In the genomic region with DNA sequence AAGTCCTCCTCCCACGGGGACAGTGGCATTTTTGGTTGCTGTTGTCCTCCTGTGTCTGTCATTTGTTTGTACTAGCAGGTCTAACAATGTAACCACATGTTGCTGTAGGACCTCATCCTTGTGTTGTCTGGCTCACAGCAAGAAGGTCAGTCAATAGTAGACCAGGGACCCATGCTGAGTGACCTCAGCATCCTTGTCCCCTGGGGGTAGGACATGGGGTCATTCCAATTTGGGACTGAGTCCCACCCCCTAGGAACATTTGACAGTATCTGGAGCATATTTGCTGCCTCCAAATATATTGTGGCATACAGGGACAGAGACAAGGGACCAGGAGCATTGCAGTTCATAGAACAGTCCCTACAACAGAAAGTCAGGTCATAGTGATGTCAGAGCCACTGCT, we compare ENCODE assay signal across 16 mouse cellular contexts. TPM values are rescaled to one million over a fixed set of nuclear protein-coding genes. Genes with fewer than 3 reads are reported as not detected.
A peak's percentile ranks its signal among the peaks of the same experiment; 100 is the strongest.
DNase-seq lines count a peak whose midpoint lies in the region.
"Had no signal": no experiment of that assay in that cellular context is flagged by ENCODE, and none has a peak within 500 bp of the region (broad histone marks: within the 10 kb centered on the region; RNA-seq: fewer than 3 reads in every experiment).

No protein-coding gene starts in this region.

- peak; percentile 15 for DNase-seq in gastrocnemius, adult 18-20 months (ENCODE audit: low spot score)
- DNase-seq in gastrocnemius, postnatal 14 days: no peak
- DNase-seq in gastrocnemius, postnatal 25 days: peak; percentile 51
- no peak for DNase-seq in gastrocnemius, postnatal 10 days
- peak; percentile 18 to 22 for DNase-seq in heart, adult 9 months (ENCODE audit: low spot score in 2 of 2)
- no peak for DNase-seq in heart, postnatal 14 days
- peak; percentile 18 for DNase-seq in skeletal muscle tissue, adult 2 months (ENCODE audit: low read depth, low spot score)
- DNase-seq: adrenal gland, adult 8-10 months; adrenal gland, postnatal 14 days; adrenal gland, postnatal 36 days; B cell, adult 2 months; cerebellum, adult 11-12 months; cerebellum, adult 2 months; cerebellum, adult 9-10 months; cerebellum, postnatal 10 days; cerebellum, postnatal 25 days had no signal

- intact Hi-C loops in gastrocnemius, postnatal 14 days (cut with DNase I; ENCODE audit: low total_unique reads): no loop called here
- intact Hi-C loops in heart, postnatal 14 days (cut with DNase I): no loop called here

RNA-seq across cellular contexts. Expression of gene Myh11, which starts 41.3 kb away (rescaled TPM):
- 10 to 100 TPM; 19.7 to 24.3 TPM for total RNA-seq in gastrocnemius, adult 18-20 months (2021)
- total RNA-seq in gastrocnemius, postnatal 14 days (2021): 10 to 100 TPM; 20.8 to 21.5 TPM
- total RNA-seq in gastrocnemius, postnatal 25 days (2021): 10 to 100 TPM; 15.0 to 31.6 TPM
- 10 to 100 TPM; 20.3 to 24.0 TPM for total RNA-seq in gastrocnemius, postnatal 10 days (2021)
- total RNA-seq in heart, postnatal 14 days (2021): 10 to 100 TPM; 19.6 to 28.4 TPM

Comparison
In these comparisons a context has a peak if more than half of its experiments do, and no peak if none do; other contexts are left out.
1. DNase-seq: peak in gastrocnemius, adult 18-20 months (single experiment), gastrocnemius, postnatal 25 days (single experiment), heart, adult 9 months (2 of 2) and skeletal muscle tissue, adult 2 months (single experiment); none in gastrocnemius, postnatal 14 days (single experiment), gastrocnemius, postnatal 10 days (single experiment) and heart, postnatal 14 days (0 of 2).